Mouse (Mus musculus): ENCODE results near the gene Mum1. TPM values are rescaled to one million over a fixed set of nuclear protein-coding genes. Genes with fewer than 3 reads are reported as not detected.

The Mum1 gene
- polyA plus RNA-seq, 1 experiment from 2014 or later = 23.1 TPM

DNA sequence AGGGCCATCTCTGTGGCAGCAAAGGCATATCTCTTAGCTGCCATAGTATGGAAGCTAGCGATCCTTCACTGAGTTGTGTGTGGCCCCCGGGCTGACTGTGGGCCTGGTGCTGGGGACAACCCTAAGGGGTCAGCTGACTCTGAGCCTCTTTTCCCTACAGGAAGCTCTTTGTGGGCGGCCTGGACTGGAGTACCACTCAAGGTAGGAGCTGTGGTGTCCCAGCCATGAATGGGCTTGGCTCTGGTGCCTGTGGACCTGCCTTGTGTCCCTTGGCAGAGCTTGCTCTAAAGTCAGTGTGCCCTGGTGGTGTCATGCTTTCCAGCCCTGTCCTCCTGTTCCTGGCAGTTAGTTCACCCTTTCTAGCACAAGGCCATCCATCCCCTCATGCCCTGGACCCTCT, 47.6 kb downstream of the Mum1 start:
- DNase-seq (ENCODE audit: low spot score) (no peak), ATAC-seq (ENCODE audit: low FRiP score, low TSS enrichment) (no peak)
- Histone ChIP-seq H3K27me3 (ENCODE audit: control insufficient read depth, insufficient read depth, low read length) (no peaks in the 10 kb centered on the region), H3K27ac (replicated peaks) (no peak overlapping the region), H3K4me3 (ENCODE audit: low read depth, low read length) (no peak overlapping the region), H3K36me3 (ENCODE audit: control insufficient read depth, insufficient read depth, low read length) (peaks cover 28% of the 10 kb centered on the region), H3K9me3 (ENCODE audit: control insufficient read depth, low read length) (no peaks in the 10 kb centered on the region), H3K4me2 (replicated peaks; ENCODE audit: low read depth) (no peak overlapping the region), H3K9ac (ENCODE audit: low read length) (no peak overlapping the region), H3K4me1 (replicated peaks; ENCODE audit: control insufficient read depth, insufficient read depth) (0 out of 2 replicates have a peak, but pooled peaks cover 3% of the 10 kb centered on the region)
- WGBS = 91% methylated on average over 3 of the region's 3 CpGs
- TF ChIP-seq EP300 (optimal IDR thresholded peaks at IDR 0.05) = no peak
- no peak for TF ChIP-seq CTCF (IDR thresholded peaks at IDR 0.05; ENCODE audit: low read depth)

DNA sequence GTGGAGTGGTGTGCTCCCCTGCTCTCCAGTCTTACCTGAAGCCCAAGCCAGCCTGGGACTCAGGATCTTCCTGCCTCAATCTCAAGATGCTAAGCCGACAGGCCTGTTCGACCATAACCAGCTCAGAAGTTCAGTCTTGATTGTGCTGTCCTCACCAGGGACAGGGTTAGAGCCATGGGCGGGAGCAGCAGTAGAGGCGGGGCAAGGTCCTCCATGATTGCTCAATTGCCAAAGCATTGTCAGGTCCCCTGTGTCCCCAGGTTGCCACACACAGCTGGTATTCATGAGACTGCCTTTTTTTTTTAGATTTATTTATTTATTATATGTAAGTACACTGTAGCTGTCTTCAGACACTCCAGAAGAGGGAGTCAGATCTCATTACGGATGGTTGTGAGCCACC, 50.0 kb downstream of the Mum1 start:
- no peak overlapping the region for H3K27ac ChIP-seq (replicated peaks)
- no peaks in the 10 kb centered on the region for H3K27me3 ChIP-seq (ENCODE audit: control insufficient read depth, insufficient read depth, low read length)
- H3K4me3 ChIP-seq (ENCODE audit: low read depth, low read length) = no peak overlapping the region
- no peak for TF ChIP-seq EP300 (optimal IDR thresholded peaks at IDR 0.05)
- no peak for TF ChIP-seq CTCF (IDR thresholded peaks at IDR 0.05; ENCODE audit: low read depth)
- no peak overlapping the region for H3K4me2 ChIP-seq (replicated peaks; ENCODE audit: low read depth)
- DNase-seq (ENCODE audit: low spot score) (no peak), ATAC-seq (ENCODE audit: low FRiP score, low TSS enrichment) (no peak)
- H3K9me3 ChIP-seq (ENCODE audit: control insufficient read depth, low read length) = no peaks in the 10 kb centered on the region
- H3K4me1 ChIP-seq (replicated peaks; ENCODE audit: control insufficient read depth, insufficient read depth) = 0 out of 2 replicates have a peak, but pooled peaks cover 3% of the 10 kb centered on the region
- H3K36me3 ChIP-seq (ENCODE audit: control insufficient read depth, insufficient read depth, low read length) = peaks cover 42% of the 10 kb centered on the region
- no peak overlapping the region for H3K9ac ChIP-seq (ENCODE audit: low read length)
- WGBS = 69% methylated on average over 5 of the region's 5 CpGs

DNA sequence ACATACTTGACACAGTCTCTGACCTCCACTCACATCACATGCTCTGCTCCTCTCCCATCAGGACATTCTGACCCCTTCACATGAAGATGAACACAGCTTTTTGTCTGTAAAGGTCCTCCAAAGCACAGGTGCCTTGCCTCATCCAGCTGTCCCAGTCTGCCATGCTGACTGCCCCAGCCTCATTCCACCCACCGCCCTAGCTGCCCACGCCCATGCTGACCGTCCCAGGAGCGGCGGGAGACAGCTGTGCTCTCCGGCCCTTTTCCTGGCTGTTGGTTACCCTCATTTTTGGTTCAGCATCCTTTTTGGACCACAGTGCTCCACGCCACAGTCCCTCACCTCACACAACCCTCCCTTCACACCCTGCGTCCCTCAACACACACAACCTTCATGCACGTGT, 52.2 kb downstream of the Mum1 start:
- Histone ChIP-seq H3K27me3 (ENCODE audit: control insufficient read depth, insufficient read depth, low read length) (no peaks in the 10 kb centered on the region), H3K9ac (ENCODE audit: low read length) (no peak overlapping the region), H3K27ac (replicated peaks) (no peak overlapping the region), H3K4me3 (ENCODE audit: low read depth, low read length) (no peak overlapping the region), H3K36me3 (ENCODE audit: control insufficient read depth, insufficient read depth, low read length) (peaks cover 40% of the 10 kb centered on the region), H3K4me2 (replicated peaks; ENCODE audit: low read depth) (no peak overlapping the region), H3K4me1 (replicated peaks; ENCODE audit: control insufficient read depth, insufficient read depth) (no peaks in the 10 kb centered on the region), H3K9me3 (ENCODE audit: control insufficient read depth, low read length) (no peaks in the 10 kb centered on the region)
- TF ChIP-seq EP300 (optimal IDR thresholded peaks at IDR 0.05) (no peak), CTCF (IDR thresholded peaks at IDR 0.05; ENCODE audit: low read depth) (no peak)
- 89% methylated on average over 9 of the region's 9 CpGs for whole genome bisulfite sequencing
- DNase-seq (ENCODE audit: low spot score) = no peak
- no peak for ATAC-seq (ENCODE audit: low FRiP score, low TSS enrichment)

DNA sequence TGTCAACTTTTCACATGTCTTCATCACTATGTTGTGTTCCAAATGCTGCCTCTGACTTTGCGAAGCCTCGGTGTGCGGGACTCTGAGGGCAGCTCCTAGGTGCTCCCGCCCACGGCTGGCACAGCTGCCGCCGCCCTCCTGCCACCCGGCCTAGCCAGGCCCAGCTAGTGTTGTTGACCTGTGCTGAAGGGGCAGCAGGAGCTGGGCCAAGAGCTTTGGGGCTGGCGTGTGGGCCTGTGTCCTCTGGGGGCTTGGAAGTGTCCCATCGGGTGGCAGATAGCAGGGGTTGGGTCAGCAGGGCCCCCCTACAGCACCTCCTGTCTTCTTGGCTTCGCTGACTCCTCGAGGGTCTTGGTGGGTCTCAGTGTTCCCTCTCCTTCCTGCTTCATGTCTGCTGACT, 53.0 kb downstream of the Mum1 start:
- Histone ChIP-seq H3K27ac (replicated peaks) (no peak overlapping the region), H3K9me3 (ENCODE audit: control insufficient read depth, low read length) (no peaks in the 10 kb centered on the region), H3K9ac (ENCODE audit: low read length) (no peak overlapping the region), H3K27me3 (ENCODE audit: control insufficient read depth, insufficient read depth, low read length) (no peaks in the 10 kb centered on the region), H3K4me2 (replicated peaks; ENCODE audit: low read depth) (no peak overlapping the region), H3K4me1 (replicated peaks; ENCODE audit: control insufficient read depth, insufficient read depth) (no peaks in the 10 kb centered on the region), H3K36me3 (ENCODE audit: control insufficient read depth, insufficient read depth, low read length) (peaks cover 47% of the 10 kb centered on the region), H3K4me3 (ENCODE audit: low read depth, low read length) (no peak overlapping the region)
- no peak for TF ChIP-seq EP300 (optimal IDR thresholded peaks at IDR 0.05)
- TF ChIP-seq CTCF (IDR thresholded peaks at IDR 0.05; ENCODE audit: low read depth) = no peak
- ATAC-seq (ENCODE audit: low FRiP score, low TSS enrichment) = no peak
- no peak for DNase-seq (ENCODE audit: low spot score)
- 93% methylated on average over 11 of the region's 12 CpGs for WGBS

GRCm38 (mm10) chr10:80281304-80281703, 55.1 kb downstream of the Mum1 start:
- Histone ChIP-seq H3K9me3 (ENCODE audit: control insufficient read depth, low read length) (no peaks in the 10 kb centered on the region), H3K9ac (ENCODE audit: low read length) (no peak overlapping the region), H3K36me3 (ENCODE audit: control insufficient read depth, insufficient read depth, low read length) (peaks cover 52% of the 10 kb centered on the region), H3K27me3 (ENCODE audit: control insufficient read depth, insufficient read depth, low read length) (no peaks in the 10 kb centered on the region), H3K4me1 (replicated peaks; ENCODE audit: control insufficient read depth, insufficient read depth) (no peaks in the 10 kb centered on the region), H3K4me3 (ENCODE audit: low read depth, low read length) (no peak overlapping the region), H3K4me2 (replicated peaks; ENCODE audit: low read depth) (no peak overlapping the region), H3K27ac (replicated peaks) (peak overlapping the region; percentile 91)
- DNase-seq (ENCODE audit: low spot score) (peak; percentile 75), ATAC-seq (ENCODE audit: low FRiP score, low TSS enrichment) (peak; percentile 16; the same call in 1 of the 2 replicates)
- WGBS = 67% methylated on average over 7 of the region's 7 CpGs
- TF ChIP-seq EP300 (optimal IDR thresholded peaks at IDR 0.05) (no peak), CTCF (IDR thresholded peaks at IDR 0.05; ENCODE audit: low read depth) (no peak)

GRCm38 (mm10) chr10:80281921-80282371, 55.7 kb downstream of the Mum1 start:
- 66% methylated on average over 8 of the region's 8 CpGs for WGBS
- no peak overlapping the region for H3K4me2 ChIP-seq (replicated peaks; ENCODE audit: low read depth)
- no peak overlapping the region for H3K9ac ChIP-seq (ENCODE audit: low read length)
- no peak overlapping the region for H3K4me3 ChIP-seq (ENCODE audit: low read depth, low read length)
- peak overlapping the region; percentile 91 for H3K27ac ChIP-seq (replicated peaks)
- peaks cover 53% of the 10 kb centered on the region for H3K36me3 ChIP-seq (ENCODE audit: control insufficient read depth, insufficient read depth, low read length)
- H3K4me1 ChIP-seq (replicated peaks; ENCODE audit: control insufficient read depth, insufficient read depth) = no peaks in the 10 kb centered on the region
- no peaks in the 10 kb centered on the region for H3K27me3 ChIP-seq (ENCODE audit: control insufficient read depth, insufficient read depth, low read length)
- no peaks in the 10 kb centered on the region for H3K9me3 ChIP-seq (ENCODE audit: control insufficient read depth, low read length)
- ATAC-seq (ENCODE audit: low FRiP score, low TSS enrichment) = 0 out of 2 replicates have a peak, but pooled peaks have one; percentile 9
- TF ChIP-seq CTCF (IDR thresholded peaks at IDR 0.05; ENCODE audit: low read depth) (no peak), EP300 (optimal IDR thresholded peaks at IDR 0.05) (no peak)
- DNase-seq (ENCODE audit: low spot score) = peak; percentile 77
